Mouse (Mus musculus): Measurements from ENCODE around the gene Olfr73. TPM values are rescaled to one million over a fixed set of nuclear protein-coding genes. Genes with fewer than 3 reads are reported as not detected.
"Not testable (repeated sequence)": the region's sequence is repeated elsewhere in the genome, so short reads cannot be mapped to it uniquely, and the experiment has no call there.

Gene Olfr73
- polyA plus RNA-seq (2015; fragmentation: Nextera tagmentation; extraction: Ambion mirVana) = not detected in 2 replicates

- H3K4me2 ChIP-seq (replicated peaks) = no peak within 1 kb of the TSS
- H3K9ac ChIP-seq (replicated peaks) = no peak within 1 kb of the TSS
- no peaks in the 10 kb centered on the region for H3K27me3 ChIP-seq
- H3K9me3 ChIP-seq = no peaks in the 10 kb centered on the region
- no peak for ATAC-seq
- no peak within 1 kb of the TSS for H3K4me3 ChIP-seq (replicated peaks)
- H3K4me1 ChIP-seq (replicated peaks) = no peaks in the 10 kb centered on the region
- no peaks in the 10 kb centered on the region for H3K36me3 ChIP-seq
- no peak within 1 kb of the TSS for H3K27ac ChIP-seq
These were observed at the start of gene Olfr73 for GRCm38 (mm10) chr2:88037599-88037998. Olfr73 (minus strand) TSS chr2:88037699.

GRCm38 (mm10) chr2:88071730-88072129, 34.2 kb upstream of the Olfr73 start, which contains the start of gene Olfr1163:
Olfr1163 (minus strand) TSS chr2:88071830.
- H3K9me3 ChIP-seq = no peaks in the 10 kb centered on the region
- H3K27ac ChIP-seq = no peak within 1 kb of the TSS

DNA sequence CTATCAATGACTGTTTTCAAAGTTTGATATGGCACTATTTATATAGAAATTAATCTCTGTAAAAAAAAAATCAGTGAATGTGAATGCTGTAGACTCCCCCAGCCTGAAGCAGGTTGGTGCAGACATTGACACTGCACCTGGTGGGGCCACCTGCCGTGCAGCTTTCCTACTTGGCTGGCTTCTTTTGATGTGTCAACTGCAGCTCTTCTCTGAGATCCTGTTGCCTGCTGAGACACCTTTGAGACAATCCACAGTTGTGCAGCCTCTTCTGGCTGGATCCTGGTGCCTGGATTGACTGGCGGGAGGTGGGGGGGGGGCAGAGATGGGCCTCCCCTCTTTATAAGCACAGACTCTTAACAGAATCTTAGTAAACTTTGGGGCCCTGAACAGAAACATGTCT, 26.1 kb upstream of the Olfr73 start:
- no peak overlapping the region for H3K4me3 ChIP-seq (replicated peaks)
- H3K4me2 ChIP-seq (replicated peaks) = no peak overlapping the region
- H3K9me3 ChIP-seq = 0 out of 2 replicates have a peak, but pooled peaks cover 3% of the 10 kb centered on the region
- H3K9ac ChIP-seq (replicated peaks) = no peak overlapping the region
- 78% methylated on average over 2 of the region's 2 CpGs for WGBS
- no peaks in the 10 kb centered on the region for H3K27me3 ChIP-seq
- no peak for ATAC-seq
- no peaks in the 10 kb centered on the region for H3K36me3 ChIP-seq
- H3K4me1 ChIP-seq (replicated peaks) = no peaks in the 10 kb centered on the region
- H3K27ac ChIP-seq = no peak overlapping the region

More at GRCm38 (mm10) chr2:88071730-88072129, 34.2 kb upstream of the Olfr73 start, which contains the start of gene Olfr1163:
- Histone ChIP-seq H3K4me2 (replicated peaks) (no peak within 1 kb of the TSS), H3K4me3 (replicated peaks) (no peak within 1 kb of the TSS), H3K27me3 (no peaks in the 10 kb centered on the region), H3K4me1 (replicated peaks) (no peaks in the 10 kb centered on the region), H3K36me3 (no peaks in the 10 kb centered on the region), H3K9ac (replicated peaks) (no peak within 1 kb of the TSS)
- ATAC-seq = no peak

DNA sequence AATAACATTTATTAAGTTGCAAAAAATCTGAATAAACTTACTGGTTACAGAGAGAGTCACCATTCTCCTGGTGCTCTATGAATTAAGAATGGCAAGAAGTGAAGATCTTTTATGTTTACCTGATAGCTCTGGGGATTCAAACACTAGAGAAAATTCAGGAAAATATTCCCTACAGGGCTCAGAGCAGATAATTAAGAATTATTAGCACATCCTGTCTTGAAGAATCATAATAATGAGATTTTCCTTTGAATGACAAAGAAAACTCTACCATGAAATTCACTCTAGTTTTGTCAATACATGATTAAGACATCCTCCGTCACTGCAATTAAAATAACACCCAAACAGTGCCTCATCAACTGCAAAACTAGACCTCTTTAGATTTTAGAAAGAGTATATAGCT, 13.5 kb upstream of the Olfr73 start, which contains the start of gene Olfr1162:
Olfr1162 (minus strand) TSS at position 101 of the 400 bp plus-strand sequence.
- H3K27me3 ChIP-seq = no peaks in the 10 kb centered on the region
- H3K9ac ChIP-seq (replicated peaks) = no peak within 1 kb of the TSS
- ATAC-seq = no peak
- no peak within 1 kb of the TSS for H3K4me2 ChIP-seq (replicated peaks)
- no peak within 1 kb of the TSS for H3K27ac ChIP-seq
- no peaks in the 10 kb centered on the region for H3K9me3 ChIP-seq
- no peak within 1 kb of the TSS for H3K4me3 ChIP-seq (replicated peaks)
- H3K36me3 ChIP-seq = no peaks in the 10 kb centered on the region
- no peaks in the 10 kb centered on the region for H3K4me1 ChIP-seq (replicated peaks)
- 86% methylated on average over 1 of the region's 1 CpGs for WGBS

DNA sequence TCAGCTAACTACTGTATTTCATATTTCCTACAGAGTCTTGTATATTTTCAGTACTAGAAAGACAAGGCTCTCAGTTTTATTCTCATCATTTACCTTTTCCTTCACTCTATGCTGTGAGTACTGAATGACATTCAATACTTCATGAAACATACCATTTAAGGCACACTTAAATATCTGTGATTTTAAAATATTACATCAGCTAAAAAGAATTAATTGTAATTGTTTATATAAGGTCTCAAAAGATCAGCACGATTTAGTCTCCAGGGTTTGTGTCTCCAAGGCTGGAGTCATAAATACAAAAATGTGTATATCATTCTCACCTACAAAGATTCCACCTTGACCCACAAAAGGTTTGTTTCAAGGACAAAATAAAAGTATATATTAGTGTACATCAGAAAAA, 15.0 kb downstream of the Olfr73 start, which contains the start of gene Olfr1161:
Olfr1161 (plus strand) TSS at position 301 of the 400 bp plus-strand sequence.
- not testable (repeated sequence) for H3K4me2 ChIP-seq (replicated peaks); H3K4me3 ChIP-seq (replicated peaks); ATAC-seq; H3K36me3 ChIP-seq; H3K9me3 ChIP-seq; H3K27ac ChIP-seq; H3K9ac ChIP-seq (replicated peaks); H3K27me3 ChIP-seq; H3K4me1 ChIP-seq (replicated peaks)
- 91% methylated on average over 1 of the region's 1 CpGs for WGBS

- no peaks in the 10 kb centered on the region for H3K9me3 ChIP-seq
- no peaks in the 10 kb centered on the region for H3K27me3 ChIP-seq
- H3K9ac ChIP-seq (replicated peaks) = no peak within 1 kb of the TSS
- no peak for ATAC-seq
- no peak within 1 kb of the TSS for H3K4me3 ChIP-seq (replicated peaks)
- H3K36me3 ChIP-seq = no peaks in the 10 kb centered on the region
- H3K4me2 ChIP-seq (replicated peaks) = no peak within 1 kb of the TSS
- H3K27ac ChIP-seq = no peak within 1 kb of the TSS
- H3K4me1 ChIP-seq (replicated peaks) = no peaks in the 10 kb centered on the region
These were observed 29.8 kb downstream of the Olfr73 start, which contains the start of gene Olfr1160 for GRCm38 (mm10) chr2:88007515-88008318. Olfr1160 (minus strand) TSS chr2:88008268.

DNA sequence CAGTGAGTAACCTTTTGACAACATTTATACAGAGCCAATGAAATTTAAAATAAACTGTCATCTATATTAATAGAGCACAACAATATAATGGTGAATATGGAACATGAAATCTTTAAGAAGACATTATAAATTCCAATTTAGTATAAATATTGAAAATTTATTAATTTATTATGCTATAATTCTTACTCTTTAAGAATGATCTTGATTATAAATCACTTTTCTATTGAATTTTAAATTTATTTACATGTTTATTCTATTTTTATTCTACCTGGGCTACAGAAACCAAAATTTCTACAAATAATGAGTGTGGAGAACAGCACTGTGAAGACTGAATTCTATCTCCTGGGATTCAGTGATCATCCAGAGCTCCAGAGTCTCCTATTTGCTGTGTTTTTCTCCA, 47.7 kb downstream of the Olfr73 start, which contains the start of gene Olfr1158:
Olfr1158 (plus strand) TSS at position 301 of the 400 bp plus-strand sequence.
- H3K9ac ChIP-seq (replicated peaks) = no peak within 1 kb of the TSS
- H3K4me1 ChIP-seq (replicated peaks) = no peaks in the 10 kb centered on the region
- no peaks in the 10 kb centered on the region for H3K27me3 ChIP-seq
- no peak for ATAC-seq
- H3K36me3 ChIP-seq = no peaks in the 10 kb centered on the region
- no peak within 1 kb of the TSS for H3K4me2 ChIP-seq (replicated peaks)
- no peaks in the 10 kb centered on the region for H3K9me3 ChIP-seq
- no peak within 1 kb of the TSS for H3K27ac ChIP-seq
- H3K4me3 ChIP-seq (replicated peaks) = no peak within 1 kb of the TSS

Other genes with a start within 250 kb of the Olfr73 start
- not detected in 2 replicates for gene Olfr1143, start 237.1 kb downstream of the Olfr73 start, polyA plus RNA-seq (2015; fragmentation: Nextera tagmentation; extraction: Ambion mirVana)
- not detected in 2 replicates for gene Olfr1145, start 227.9 kb downstream of the Olfr73 start, polyA plus RNA-seq (2015; fragmentation: Nextera tagmentation; extraction: Ambion mirVana)
- gene Olfr1148, start 207.2 kb downstream of the Olfr73 start, polyA plus RNA-seq (2015; fragmentation: Nextera tagmentation; extraction: Ambion mirVana) = not detected in 2 replicates
- not detected in 2 replicates for gene Olfr1150-ps1, start 193.7 kb downstream of the Olfr73 start, polyA plus RNA-seq (2015; fragmentation: Nextera tagmentation; extraction: Ambion mirVana)
- not detected in 2 replicates for gene Olfr1151, start 181.8 kb downstream of the Olfr73 start, polyA plus RNA-seq (2015; fragmentation: Nextera tagmentation; extraction: Ambion mirVana)
- gene Olfr1152, start 171.2 kb downstream of the Olfr73 start, polyA plus RNA-seq (2015; fragmentation: Nextera tagmentation; extraction: Ambion mirVana) = not detected in 2 replicates
- not detected in 2 replicates for gene Olfr1153, start 142.7 kb downstream of the Olfr73 start, polyA plus RNA-seq (2015; fragmentation: Nextera tagmentation; extraction: Ambion mirVana)
- not detected in 2 replicates for gene Olfr1154, start 132.5 kb downstream of the Olfr73 start, polyA plus RNA-seq (2015; fragmentation: Nextera tagmentation; extraction: Ambion mirVana)
- gene Olfr1155, start 92.6 kb downstream of the Olfr73 start, polyA plus RNA-seq (2015; fragmentation: Nextera tagmentation; extraction: Ambion mirVana) = not detected in 2 replicates
- not detected in 2 replicates for gene Olfr1156, start 84.6 kb downstream of the Olfr73 start, polyA plus RNA-seq (2015; fragmentation: Nextera tagmentation; extraction: Ambion mirVana)
- gene Olfr1157, start 69.4 kb downstream of the Olfr73 start, polyA plus RNA-seq (2015; fragmentation: Nextera tagmentation; extraction: Ambion mirVana) = not detected in 2 replicates
- gene Olfr74, start 63.0 kb downstream of the Olfr73 start, polyA plus RNA-seq (2015; fragmentation: Nextera tagmentation; extraction: Ambion mirVana) = not detected in 2 replicates
- gene Olfr1158, start 47.6 kb downstream of the Olfr73 start, polyA plus RNA-seq (2015; fragmentation: Nextera tagmentation; extraction: Ambion mirVana) = not detected in 2 replicates
- gene Olfr1160, start 29.4 kb downstream of the Olfr73 start, polyA plus RNA-seq (2015; fragmentation: Nextera tagmentation; extraction: Ambion mirVana) = not detected in 2 replicates
- gene Olfr1161, start 14.9 kb downstream of the Olfr73 start, polyA plus RNA-seq (2015; fragmentation: Nextera tagmentation; extraction: Ambion mirVana) = not detected in 2 replicates
- not detected in 2 replicates for gene Olfr1162, start 13.4 kb upstream of the Olfr73 start, polyA plus RNA-seq (2015; fragmentation: Nextera tagmentation; extraction: Ambion mirVana)
- not detected in 2 replicates for gene Olfr1163, start 34.1 kb upstream of the Olfr73 start, polyA plus RNA-seq (2015; fragmentation: Nextera tagmentation; extraction: Ambion mirVana)
- gene Olfr1164, start 56.3 kb upstream of the Olfr73 start, polyA plus RNA-seq (2015; fragmentation: Nextera tagmentation; extraction: Ambion mirVana) = not detected in 2 replicates
- gene Olfr1166, start 90.6 kb upstream of the Olfr73 start, polyA plus RNA-seq (2015; fragmentation: Nextera tagmentation; extraction: Ambion mirVana) = not detected in 2 replicates
- not detected in 2 replicates for gene Olfr1167, start 117.5 kb upstream of the Olfr73 start, polyA plus RNA-seq (2015; fragmentation: Nextera tagmentation; extraction: Ambion mirVana)
- not detected in 2 replicates for gene Olfr1168, start 144.2 kb upstream of the Olfr73 start, polyA plus RNA-seq (2015; fragmentation: Nextera tagmentation; extraction: Ambion mirVana)
- not detected in 2 replicates for gene Olfr1170, start 190.6 kb upstream of the Olfr73 start, polyA plus RNA-seq (2015; fragmentation: Nextera tagmentation; extraction: Ambion mirVana)
- not detected in 2 replicates for gene Olfr1173, start 242.2 kb upstream of the Olfr73 start, polyA plus RNA-seq (2015; fragmentation: Nextera tagmentation; extraction: Ambion mirVana)

Data from midbrain, embryonic 13.5 days (tissue).